Mouse (Mus musculus) urinary bladder, postnatal 10 days (tissue): ENCODE measurements around the gene Cnnm2.

Experiments used
- DNase-seq: peaks from one replicate; pipeline ENCODE4 v3.0.0; 2022; ENCODE audit warnings: low spot score

Gene Cnnm2

GRCm38 (mm10) chr19:46799903-46800583 lies 38.6 kb downstream of the Cnnm2 start:
- DNase-seq, result no peak

GRCm38 (mm10) chr19:46801492-46801891 lies 40.1 kb downstream of the Cnnm2 start:
- DNase-seq, result no peak

GRCm38 (mm10) chr19:46802306-46802705 lies 40.9 kb downstream of the Cnnm2 start:
- DNase-seq, result no peak

- no peak for DNase-seq
Observed at GRCm38 (mm10) chr19:46803732-46804131, 42.3 kb downstream of the Cnnm2 start.

GRCm38 (mm10) chr19:46804751-46805150 lies 43.4 kb downstream of the Cnnm2 start:
- DNase-seq, result no peak

GRCm38 (mm10) chr19:46805933-46806688 lies 44.7 kb downstream of the Cnnm2 start:
- no peak for DNase-seq

GRCm38 (mm10) chr19:46808261-46808660 lies 46.9 kb downstream of the Cnnm2 start:
- no peak for DNase-seq

- no peak for DNase-seq
Observed at GRCm38 (mm10) chr19:46809031-46809430, 47.6 kb downstream of the Cnnm2 start.

- DNase-seq, result no peak
Observed at GRCm38 (mm10) chr19:46819276-46819675, 57.9 kb downstream of the Cnnm2 start.

- DNase-seq, result no peak
Observed at GRCm38 (mm10) chr19:46822491-46822890, 61.1 kb downstream of the Cnnm2 start.

- DNase-seq, result no peak
Observed at GRCm38 (mm10) chr19:46823759-46824158, 62.4 kb downstream of the Cnnm2 start.

GRCm38 (mm10) chr19:46824867-46825266 lies 63.5 kb downstream of the Cnnm2 start:
- no peak for DNase-seq

- DNase-seq, result no peak
Observed at GRCm38 (mm10) chr19:46827654-46828165, 66.3 kb downstream of the Cnnm2 start.

- no peak for DNase-seq
Observed at GRCm38 (mm10) chr19:46828961-46829360, 67.6 kb downstream of the Cnnm2 start.

- DNase-seq, result no peak
Observed at GRCm38 (mm10) chr19:46831381-46831780, 70.0 kb downstream of the Cnnm2 start.

- DNase-seq, result no peak
Observed at GRCm38 (mm10) chr19:46834301-46834700, 72.9 kb downstream of the Cnnm2 start.

- no peak for DNase-seq
Observed at GRCm38 (mm10) chr19:46835339-46835738, 73.9 kb downstream of the Cnnm2 start.

- DNase-seq, result no peak
Observed at GRCm38 (mm10) chr19:46836085-46836484, 74.7 kb downstream of the Cnnm2 start.

- no peak for DNase-seq
Observed at GRCm38 (mm10) chr19:46837290-46838079, 76.1 kb downstream of the Cnnm2 start.

GRCm38 (mm10) chr19:46841016-46841415 lies 79.6 kb downstream of the Cnnm2 start:
- DNase-seq, result no peak

- DNase-seq, result no peak
Observed at GRCm38 (mm10) chr19:46843030-46843429, 81.6 kb downstream of the Cnnm2 start.

GRCm38 (mm10) chr19:46846056-46846455 lies 84.7 kb downstream of the Cnnm2 start:
- no peak for DNase-seq

GRCm38 (mm10) chr19:46846459-46846858 lies 85.1 kb downstream of the Cnnm2 start:
- DNase-seq, result no peak
